Mouse (Mus musculus) CD8-positive naive resting alpha-beta T cell, adult 2 months (primary cell): ENCODE measurements around the gene Them5.

Experiments
- DNase-seq, 2 experiments: peaks; one replicate each; pipeline ENCODE4 v3.0.0; 2022; ENCODE audit warnings: low read depth in 2 of 2, low spot score in 2 of 2

Them5 gene

DNA sequence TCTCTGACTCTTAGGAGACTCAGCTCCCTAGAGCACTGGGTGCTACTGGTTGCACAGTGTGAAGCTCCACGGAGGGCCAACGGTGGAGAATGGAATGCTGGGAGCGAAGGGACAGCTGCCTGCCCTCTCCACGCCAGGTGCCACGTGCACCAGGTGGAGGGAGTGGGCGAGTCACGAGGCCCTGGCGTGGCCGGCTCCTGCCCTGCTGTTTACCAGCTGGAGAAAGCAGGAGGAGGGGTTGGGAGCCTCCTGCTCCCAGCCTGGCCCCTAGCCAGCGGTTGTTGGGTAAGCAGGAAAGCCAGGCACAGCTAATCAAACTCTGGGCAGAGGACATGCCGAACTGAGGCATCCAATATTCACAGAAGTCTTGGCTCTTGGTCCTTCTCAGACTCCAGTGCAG lies 29.7 kb downstream of the Them5 start:
- DNase-seq: no peak

DNA sequence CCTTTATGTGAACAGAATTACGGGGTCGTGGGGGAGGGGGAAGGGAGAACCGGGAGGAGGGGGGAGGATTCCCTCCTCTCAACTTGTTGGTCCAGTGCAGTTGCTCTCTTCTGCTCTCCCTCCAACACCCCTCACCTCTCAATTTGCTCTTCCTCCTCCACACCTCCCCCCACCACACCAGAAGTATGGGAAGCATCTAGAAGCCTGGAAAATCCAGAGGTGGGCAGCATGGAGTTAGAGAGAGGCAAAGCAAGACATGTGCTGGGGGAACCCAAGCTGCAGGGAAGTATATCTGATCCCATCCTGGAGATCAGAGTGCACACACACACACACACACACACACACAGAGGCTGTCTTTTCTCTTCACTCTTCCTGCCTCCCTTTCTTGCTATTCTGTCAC lies 30.1 kb downstream of the Them5 start:
- no peak for DNase-seq

DNA sequence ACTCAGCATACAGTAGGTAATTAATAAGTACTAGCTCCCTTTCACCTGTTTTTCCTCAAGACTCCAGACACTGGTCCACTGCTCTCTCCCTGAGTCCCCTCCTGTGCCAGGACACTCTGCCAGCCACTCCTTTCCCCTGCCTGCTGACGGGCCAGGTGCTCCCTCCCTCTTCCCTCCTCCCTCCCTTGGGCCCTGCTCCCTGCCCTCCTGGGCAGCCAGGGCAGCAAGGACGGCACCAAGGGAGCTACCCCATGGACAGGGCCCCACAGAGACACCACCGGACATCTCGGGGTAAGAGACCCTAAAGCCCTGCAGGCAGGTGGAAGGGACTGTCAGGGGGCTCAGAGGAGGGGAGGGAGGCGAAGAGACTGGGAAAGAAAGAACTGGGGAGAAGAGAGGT lies 30.7 kb downstream of the Them5 start, which contains the start of gene Rorc:
TSS of gene Rorc (plus strand) at position 154 of the 400 bp plus-strand sequence.
- no peak for DNase-seq

DNA sequence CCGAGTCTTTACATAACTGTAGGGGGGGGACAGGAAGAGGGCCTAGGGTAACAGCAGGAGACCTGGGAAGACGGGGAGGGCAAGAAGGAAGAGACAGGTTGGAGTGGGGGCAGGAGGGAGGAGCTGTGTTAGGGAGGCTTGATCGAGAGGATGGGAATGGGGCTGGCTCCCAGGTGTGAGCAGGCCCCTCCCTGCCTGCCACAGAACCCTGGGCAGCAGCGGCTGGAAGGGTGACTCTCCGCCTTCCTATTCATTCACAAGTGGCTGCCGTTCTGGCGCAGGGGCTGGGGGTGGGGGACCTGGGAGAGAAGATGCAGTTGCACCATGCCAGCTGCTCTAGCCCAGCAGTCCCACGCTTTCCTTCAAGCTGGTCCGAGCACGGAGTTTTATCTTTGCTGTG lies 31.2 kb downstream of the Them5 start:
- no peak for DNase-seq

DNA sequence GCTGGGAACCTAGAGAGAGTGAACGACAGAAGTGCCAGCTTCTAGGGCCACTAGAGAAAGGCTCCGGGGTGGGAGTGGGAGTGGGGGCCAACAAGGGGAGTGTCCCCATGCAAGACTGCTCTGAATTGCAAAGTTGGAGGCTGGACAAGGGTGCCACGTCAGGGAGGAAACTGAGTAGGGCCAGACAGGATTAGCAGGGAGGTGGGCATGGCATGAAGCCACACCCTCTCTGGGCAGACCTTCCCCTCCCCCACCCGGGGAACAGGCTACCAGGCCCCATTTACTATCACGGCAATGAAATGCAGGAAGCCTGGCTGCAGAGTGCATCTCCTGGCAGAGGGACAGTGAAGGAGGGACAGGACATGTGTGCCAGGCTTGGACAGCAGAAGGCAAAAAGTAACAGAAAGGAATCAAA lies 31.7 kb downstream of the Them5 start:
- no peak for DNase-seq

DNA sequence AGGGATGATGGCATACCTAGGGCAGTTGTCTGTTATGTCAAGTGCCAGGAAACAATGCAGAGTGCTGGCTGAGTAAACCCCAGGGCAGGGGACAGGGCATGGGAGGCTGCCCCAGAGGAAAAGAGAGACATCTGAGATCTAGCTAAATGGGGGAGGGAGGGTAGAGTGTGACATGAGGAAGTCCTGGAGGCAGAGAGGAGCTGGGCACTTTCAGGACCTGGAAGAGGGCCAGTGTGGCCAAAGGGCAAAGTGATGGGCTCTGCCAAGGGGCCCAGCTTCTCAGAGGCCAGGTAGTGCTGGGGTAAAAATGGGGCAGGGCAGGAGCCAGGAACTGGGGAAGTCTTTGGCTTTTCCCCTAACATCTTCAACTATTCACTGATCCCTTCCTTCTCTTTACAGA lies 32.7 kb downstream of the Them5 start:
- DNase-seq: no peak

DNA sequence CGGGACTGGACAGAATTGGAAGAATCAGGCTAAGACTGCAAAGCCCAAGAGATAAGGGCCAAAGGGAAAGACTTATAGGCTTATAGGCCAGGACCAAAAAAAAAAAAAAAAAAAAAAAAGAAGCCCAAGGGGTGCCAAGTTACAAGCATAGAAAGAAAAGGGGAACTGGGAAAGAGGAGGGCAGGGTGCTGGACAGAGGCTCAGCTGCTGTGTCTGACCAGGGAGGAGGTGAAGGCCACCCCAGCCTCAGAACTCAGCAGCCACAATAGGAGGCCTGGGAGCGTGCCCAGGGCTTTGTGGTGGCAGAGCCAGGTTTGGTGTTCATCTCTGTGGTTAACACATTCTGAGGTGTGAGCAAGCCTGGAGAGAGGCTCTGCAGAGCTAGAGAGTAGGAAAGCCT lies 33.2 kb downstream of the Them5 start:
- no peak for DNase-seq

DNA sequence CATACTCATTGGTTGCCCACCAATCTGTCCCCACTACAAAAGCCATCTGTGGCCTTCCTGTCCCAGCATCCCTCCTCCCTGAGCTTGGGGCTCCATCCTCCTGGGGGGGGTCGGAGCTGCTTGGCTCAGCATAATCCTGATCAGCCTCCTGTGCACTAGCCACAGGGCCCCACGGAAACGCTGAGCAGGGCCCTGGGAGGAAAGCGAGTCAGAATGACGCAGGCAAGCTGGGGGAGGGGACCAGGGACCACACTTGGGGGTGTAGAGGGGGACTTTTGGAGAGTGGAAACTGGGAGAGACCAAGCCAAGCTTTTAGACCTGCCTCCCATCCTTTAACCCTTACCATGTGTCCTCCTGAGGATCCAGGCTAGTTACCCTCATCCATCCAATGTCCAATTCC lies 34.0 kb downstream of the Them5 start:
- DNase-seq: no peak

DNA sequence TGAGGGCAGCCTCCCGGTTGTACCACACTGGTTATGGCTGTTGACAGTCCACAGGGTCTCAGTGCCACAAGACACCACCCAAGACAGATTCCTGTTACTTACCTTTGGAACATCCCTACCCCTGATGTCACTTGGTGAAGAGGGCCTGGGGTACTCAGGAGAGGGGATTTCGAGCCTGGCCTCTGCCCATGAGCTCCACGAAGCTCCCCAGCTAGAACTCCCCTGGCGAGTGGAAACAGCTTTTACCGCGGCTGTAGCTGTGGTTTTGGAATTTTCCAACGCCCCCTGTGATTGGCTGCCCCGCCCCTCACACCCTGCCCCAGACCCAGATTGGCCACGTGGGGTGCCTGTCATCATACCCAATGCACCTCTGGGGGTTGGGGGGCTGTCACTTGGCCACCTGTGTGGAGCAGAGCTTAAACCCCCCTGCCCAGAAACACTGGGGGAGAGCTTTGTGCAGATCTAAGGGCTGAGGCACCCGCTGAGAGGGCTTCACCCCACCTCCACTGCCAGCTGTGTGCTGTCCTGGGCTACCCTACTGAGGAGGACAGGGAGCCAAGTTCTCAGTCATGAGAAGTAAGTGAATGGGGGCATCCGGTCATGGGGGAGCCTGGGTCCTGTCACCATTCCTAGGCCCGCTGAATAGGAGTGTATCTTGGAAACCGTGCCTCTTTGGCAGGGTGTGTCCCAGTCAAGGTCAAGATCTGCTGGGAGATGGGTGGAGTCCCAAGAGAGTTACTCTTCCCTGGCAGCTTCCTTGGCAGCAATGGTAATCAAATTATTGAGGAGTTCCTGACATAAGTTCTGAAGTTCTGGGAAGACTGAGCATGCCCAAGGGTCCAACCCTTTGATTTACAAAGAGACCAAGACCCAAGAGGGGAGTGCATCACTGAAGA lies 35.4 kb downstream of the Them5 start:
- DNase-seq: no peak

DNA sequence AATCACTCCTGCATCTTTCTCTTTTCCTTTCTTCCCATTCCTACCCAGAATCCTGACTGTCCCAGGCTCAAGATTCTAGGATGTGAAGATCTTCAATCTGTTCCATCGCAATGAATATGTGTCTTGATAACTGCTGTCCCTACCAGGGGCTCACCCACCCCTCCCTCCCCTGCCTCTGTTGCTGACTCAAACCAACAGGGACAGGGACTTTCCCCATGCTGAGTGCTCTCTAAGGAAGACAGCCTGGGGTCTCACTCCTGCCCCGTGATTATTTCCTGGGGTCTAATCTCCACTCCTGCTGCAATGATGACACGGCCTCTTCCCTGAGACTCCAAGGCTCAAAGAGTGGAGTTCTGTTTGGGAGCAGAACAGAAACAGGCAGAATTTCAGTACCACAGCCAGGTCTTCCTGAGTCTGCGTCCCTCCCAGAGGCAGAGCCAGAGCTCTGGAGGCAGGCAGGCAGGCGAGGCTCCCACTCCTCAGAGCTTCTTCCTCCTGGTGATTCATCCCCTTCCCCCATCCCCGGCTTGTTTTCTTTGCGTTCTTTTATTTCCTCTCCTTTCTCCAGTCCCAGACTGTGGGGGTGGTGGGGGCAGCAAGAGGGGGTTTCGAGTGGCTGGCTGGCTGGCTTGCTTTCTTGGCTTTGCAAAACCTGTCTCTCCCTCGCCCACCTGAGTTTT lies 38.1 kb downstream of the Them5 start:
- DNase-seq: no peak

DNA sequence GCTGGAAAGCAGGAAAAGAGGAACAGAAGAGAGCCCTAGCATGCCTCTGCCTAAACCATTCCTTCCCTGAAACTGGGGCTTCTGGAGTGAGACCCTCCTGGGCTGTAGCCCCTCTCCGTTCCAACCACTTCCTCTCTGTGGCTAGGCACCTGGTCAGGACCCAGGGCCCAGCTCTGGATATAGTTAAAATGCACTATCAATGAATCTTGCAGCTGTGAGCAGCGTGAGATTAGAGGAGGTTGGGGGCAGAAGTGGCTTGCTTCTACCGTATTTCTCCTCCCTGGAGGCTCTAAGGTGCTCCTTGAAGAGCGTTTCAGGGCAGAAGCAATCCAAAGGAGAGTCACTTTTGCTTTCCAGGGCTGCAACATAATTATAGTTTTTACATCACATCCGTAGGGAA lies 40.4 kb downstream of the Them5 start:
- DNase-seq: no peak

DNA sequence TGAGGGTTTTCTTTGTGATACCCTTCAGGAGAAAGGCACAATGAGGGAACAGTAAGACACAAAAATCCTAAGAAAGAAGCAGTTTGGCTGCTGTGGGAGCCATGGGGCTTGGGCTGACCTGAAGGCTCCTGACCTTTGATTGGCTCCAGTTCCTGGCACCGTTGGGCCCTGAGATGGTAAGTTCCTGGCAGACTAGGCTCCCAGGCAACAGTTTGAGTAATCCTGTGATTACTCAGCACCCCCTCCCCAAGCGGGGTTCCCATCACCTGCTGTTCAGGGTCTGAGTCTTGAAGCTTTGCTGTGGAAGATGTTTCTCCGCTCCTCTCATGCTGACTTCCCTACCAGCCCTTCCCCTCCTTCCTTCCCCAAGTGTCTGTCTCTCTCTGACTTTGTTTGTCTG lies 41.6 kb downstream of the Them5 start:
- DNase-seq: no peak

DNA sequence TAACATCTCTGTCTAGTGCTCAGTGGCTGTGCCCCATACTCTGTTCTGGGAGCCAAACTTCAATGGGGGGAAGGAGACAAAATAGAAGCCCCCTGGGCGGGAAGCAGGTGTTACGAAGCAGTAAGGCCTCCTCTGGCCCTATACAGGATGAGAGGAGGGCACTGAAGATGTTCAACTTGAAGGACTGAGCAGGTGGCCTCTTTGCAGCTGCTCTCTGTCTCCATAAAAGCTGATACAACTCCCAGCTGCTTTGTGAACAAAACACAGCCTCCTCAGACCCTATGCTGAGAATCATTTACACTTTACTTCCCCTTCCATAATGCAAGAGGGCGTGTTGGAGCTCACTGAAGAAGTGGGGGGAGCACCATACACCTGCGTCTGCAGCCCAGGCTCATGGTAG lies 44.8 kb downstream of the Them5 start:
- no peak for DNase-seq

DNA sequence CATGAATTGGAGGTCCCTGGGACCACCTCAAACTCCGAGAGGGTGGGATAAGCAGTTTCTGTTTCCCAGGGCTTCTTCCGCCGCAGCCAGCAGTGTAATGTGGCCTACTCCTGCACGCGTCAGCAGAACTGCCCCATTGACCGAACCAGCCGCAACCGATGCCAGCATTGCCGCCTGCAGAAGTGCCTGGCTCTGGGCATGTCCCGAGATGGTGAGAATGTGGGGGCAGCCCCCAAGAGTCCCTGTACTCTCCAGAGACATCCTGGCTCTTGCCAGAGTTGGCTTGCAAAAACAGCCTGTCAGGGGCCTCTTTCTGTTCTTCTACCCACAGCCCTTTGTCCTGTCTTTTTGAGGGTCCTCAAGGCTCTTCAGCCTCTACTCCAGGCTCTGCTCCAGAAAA lies 45.5 kb downstream of the Them5 start:
- no peak for DNase-seq

DNA sequence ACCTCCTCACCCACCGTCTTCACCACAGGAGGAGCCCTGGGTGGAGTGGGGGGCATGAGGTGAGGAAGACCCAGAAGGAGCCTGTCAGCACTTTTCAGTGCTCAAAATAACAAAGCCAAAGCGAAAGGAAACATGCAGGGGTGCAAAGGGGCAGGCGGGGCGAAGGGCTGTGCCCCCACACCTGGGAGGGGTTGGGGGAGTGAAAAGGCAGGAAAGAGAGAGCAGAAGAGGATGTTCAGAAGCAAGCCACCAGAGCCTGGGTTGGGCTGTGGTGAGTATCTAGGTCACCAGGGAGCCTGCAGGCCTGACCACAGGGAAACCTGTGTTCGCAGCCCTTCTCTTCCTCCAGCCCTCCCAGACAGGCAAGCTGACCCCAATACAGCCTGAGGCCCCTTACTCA lies 46.1 kb downstream of the Them5 start:
- DNase-seq: peak in 1 of 2 experiments; percentile 44

DNA sequence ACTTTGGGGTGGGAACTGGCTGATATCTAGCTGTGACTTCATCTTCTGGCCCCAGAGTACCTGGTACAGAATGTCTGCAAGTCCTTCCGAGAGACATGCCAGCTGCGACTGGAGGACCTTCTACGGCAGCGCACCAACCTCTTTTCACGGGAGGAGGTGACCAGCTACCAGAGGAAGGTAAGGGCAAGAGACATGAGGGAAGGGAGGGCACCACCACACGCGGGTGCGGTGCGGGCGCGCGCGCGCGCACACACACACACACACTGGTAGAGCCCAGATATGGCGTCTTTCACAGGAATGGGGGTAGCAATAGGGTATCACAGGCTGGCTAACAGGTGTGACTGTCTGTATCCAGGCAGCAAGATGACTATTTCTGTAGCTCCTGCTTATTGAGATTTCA lies 47.5 kb downstream of the Them5 start:
- no peak for DNase-seq

DNA sequence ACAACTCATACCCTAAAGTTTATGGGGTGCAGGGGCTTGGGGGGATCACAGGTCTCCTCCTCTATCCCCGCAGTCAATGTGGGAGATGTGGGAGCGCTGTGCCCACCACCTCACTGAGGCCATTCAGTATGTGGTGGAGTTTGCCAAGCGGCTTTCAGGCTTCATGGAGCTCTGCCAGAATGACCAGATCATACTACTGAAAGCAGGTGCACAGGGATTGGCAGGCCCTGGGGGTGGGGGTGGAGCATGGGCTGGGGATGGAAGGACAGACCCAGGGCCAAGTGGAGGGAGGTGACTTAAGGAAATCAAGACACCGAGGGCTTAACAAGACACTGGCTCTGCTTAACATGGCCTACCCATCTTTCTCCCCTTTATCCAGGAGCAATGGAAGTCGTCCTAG lies 49.1 kb downstream of the Them5 start:
- no peak for DNase-seq

DNA sequence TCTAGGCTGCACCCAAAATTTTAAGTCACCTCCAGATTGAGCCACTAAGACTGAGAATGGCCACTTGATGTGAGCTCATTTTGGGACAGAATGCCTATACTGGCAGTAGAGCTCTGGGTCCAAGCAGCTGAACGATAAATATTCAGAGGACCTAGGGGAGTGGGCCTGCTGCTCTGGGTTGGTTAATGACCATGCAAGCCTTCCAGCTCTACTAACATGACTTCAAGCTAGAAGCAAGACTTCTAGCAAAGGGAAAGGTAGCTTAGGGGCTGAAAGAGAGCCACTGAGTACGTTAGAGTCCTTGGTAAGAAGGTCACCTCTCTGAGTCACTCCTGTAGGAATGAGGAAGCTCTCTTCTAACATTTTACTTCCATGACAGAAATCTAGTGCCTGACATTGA lies 50.2 kb downstream of the Them5 start:
- DNase-seq: no peak

DNA sequence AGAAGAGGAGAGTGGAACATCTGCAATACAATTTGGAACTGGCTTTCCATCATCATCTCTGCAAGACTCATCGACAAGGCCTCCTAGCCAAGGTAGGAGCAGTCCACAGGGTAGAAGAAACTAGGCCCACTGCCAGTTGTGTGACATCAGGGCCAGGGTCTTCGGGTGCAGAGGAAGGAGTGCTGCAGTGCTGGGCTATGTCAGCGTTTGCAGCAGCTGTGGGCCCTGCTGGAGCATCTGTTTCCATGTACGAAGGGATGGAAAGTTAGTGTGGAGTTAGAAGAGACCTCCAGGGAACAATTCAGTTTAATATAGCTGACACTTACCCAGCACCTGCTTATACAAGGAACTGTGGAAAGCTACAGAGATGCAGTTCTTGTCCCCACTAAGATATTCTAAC lies 51.1 kb downstream of the Them5 start:
- DNase-seq: no peak

DNA sequence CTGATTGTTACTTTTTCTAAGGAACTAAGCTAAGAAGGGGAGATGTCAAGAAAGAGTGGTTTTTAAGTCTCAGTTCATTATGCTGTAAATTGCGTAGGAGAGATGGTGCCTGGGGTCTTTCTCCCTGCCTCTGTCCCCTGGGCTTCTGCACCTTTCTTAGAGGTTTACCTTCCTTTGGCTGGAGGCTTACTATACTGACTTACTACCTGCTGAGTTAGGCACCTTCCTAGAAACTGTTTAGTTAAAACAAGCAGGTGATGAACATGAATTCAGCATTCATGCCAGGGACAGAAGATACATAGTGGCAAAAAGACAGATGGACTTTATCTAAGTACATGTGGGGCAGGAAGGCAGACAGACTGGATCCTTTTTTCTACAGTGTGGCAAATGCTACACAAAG lies 54.4 kb downstream of the Them5 start:
- DNase-seq: no peak

DNA sequence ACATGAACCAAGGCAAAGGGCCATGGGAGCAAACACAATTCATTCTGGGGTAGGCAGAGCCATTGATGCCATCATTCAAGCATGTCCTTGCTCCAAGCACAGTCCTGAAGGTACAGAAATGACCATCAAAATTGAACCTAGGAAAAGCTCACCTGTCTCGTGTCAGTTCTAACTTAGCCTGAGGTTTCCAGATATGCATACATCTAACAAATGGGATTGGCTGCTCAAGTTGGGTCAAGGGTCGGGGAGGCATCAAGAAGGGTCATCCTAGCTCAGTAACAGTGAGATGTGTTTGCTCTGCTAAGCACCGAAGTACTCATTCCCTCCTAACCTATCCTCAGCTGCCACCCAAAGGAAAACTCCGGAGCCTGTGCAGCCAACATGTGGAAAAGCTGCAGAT lies 55.0 kb downstream of the Them5 start:
- no peak for DNase-seq
